Mouse (Mus musculus): ENCODE data around the gene Agap1. TPM values are rescaled to one million over a fixed set of nuclear protein-coding genes. Genes with fewer than 3 reads are reported as not detected.

Agap1 gene
- polyA plus RNA-seq, 1 experiment from 2014 or later, result 4.2 TPM

GRCm38 (mm10) chr1:89739067-89739774, 284.6 kb downstream of the Agap1 start:
- Histone ChIP-seq H3K4me2 (replicated peaks; ENCODE audit: low read depth) (no peak overlapping the region), H3K4me3 (ENCODE audit: low read depth, low read length) (no peak overlapping the region), H3K9ac (ENCODE audit: low read length) (no peak overlapping the region), H3K4me1 (replicated peaks; ENCODE audit: control insufficient read depth, insufficient read depth) (no peaks in the 10 kb centered on the region), H3K27ac (replicated peaks) (no peak overlapping the region), H3K9me3 (ENCODE audit: control insufficient read depth, low read length) (no peaks in the 10 kb centered on the region), H3K36me3 (ENCODE audit: control insufficient read depth, insufficient read depth, low read length) (no peaks in the 10 kb centered on the region; the same call in 1 of the 2 replicates), H3K27me3 (ENCODE audit: control insufficient read depth, insufficient read depth, low read length) (no peaks in the 10 kb centered on the region)
- WGBS, result 80% methylated on average over 17 of the region's 17 CpGs
- ATAC-seq (ENCODE audit: low FRiP score, low TSS enrichment) (no peak), DNase-seq (ENCODE audit: low spot score) (no peak)
- TF ChIP-seq EP300 (optimal IDR thresholded peaks at IDR 0.05) (no peak), CTCF (IDR thresholded peaks at IDR 0.05; ENCODE audit: low read depth) (no peak)

- DNase-seq (ENCODE audit: low spot score) (no peak), ATAC-seq (ENCODE audit: low FRiP score, low TSS enrichment) (no peak)
- H3K36me3 ChIP-seq (ENCODE audit: control insufficient read depth, insufficient read depth, low read length), result no peaks in the 10 kb centered on the region; the same call in 1 of the 2 replicates
- WGBS, result 45% methylated on average over 3 of the region's 3 CpGs
- H3K9me3 ChIP-seq (ENCODE audit: control insufficient read depth, low read length), result no peaks in the 10 kb centered on the region
- H3K4me2 ChIP-seq (replicated peaks; ENCODE audit: low read depth), result no peak overlapping the region
- no peak overlapping the region for H3K27ac ChIP-seq (replicated peaks)
- H3K27me3 ChIP-seq (ENCODE audit: control insufficient read depth, insufficient read depth, low read length), result no peaks in the 10 kb centered on the region
- H3K4me1 ChIP-seq (replicated peaks; ENCODE audit: control insufficient read depth, insufficient read depth), result no peaks in the 10 kb centered on the region
- H3K9ac ChIP-seq (ENCODE audit: low read length), result no peak overlapping the region
- H3K4me3 ChIP-seq (ENCODE audit: low read depth, low read length), result no peak overlapping the region
- TF ChIP-seq EP300 (optimal IDR thresholded peaks at IDR 0.05), result no peak
- TF ChIP-seq CTCF (IDR thresholded peaks at IDR 0.05; ENCODE audit: low read depth), result no peak
Observed at GRCm38 (mm10) chr1:89739775-89740099, 285.1 kb downstream of the Agap1 start.

GRCm38 (mm10) chr1:89742359-89742758, 287.8 kb downstream of the Agap1 start:
- no peaks in the 10 kb centered on the region for H3K27me3 ChIP-seq (ENCODE audit: control insufficient read depth, insufficient read depth, low read length)
- DNase-seq (ENCODE audit: low spot score) (no peak), ATAC-seq (ENCODE audit: low FRiP score, low TSS enrichment) (no peak)
- H3K36me3 ChIP-seq (ENCODE audit: control insufficient read depth, insufficient read depth, low read length), result no peaks in the 10 kb centered on the region; the same call in 1 of the 2 replicates
- H3K27ac ChIP-seq (replicated peaks), result no peak overlapping the region
- WGBS, result 71% methylated on average over 3 of the region's 3 CpGs
- no peak overlapping the region for H3K4me2 ChIP-seq (replicated peaks; ENCODE audit: low read depth)
- no peak overlapping the region for H3K9ac ChIP-seq (ENCODE audit: low read length)
- no peak overlapping the region for H3K4me3 ChIP-seq (ENCODE audit: low read depth, low read length)
- no peaks in the 10 kb centered on the region for H3K4me1 ChIP-seq (replicated peaks; ENCODE audit: control insufficient read depth, insufficient read depth)
- no peaks in the 10 kb centered on the region for H3K9me3 ChIP-seq (ENCODE audit: control insufficient read depth, low read length)
- TF ChIP-seq CTCF (IDR thresholded peaks at IDR 0.05; ENCODE audit: low read depth) (no peak), EP300 (optimal IDR thresholded peaks at IDR 0.05) (no peak)

GRCm38 (mm10) chr1:89746171-89746570, 291.6 kb downstream of the Agap1 start:
- Histone ChIP-seq H3K4me1 (replicated peaks; ENCODE audit: control insufficient read depth, insufficient read depth) (no peaks in the 10 kb centered on the region), H3K36me3 (ENCODE audit: control insufficient read depth, insufficient read depth, low read length) (no peaks in the 10 kb centered on the region; the same call in 1 of the 2 replicates), H3K27ac (replicated peaks) (no peak overlapping the region), H3K4me2 (replicated peaks; ENCODE audit: low read depth) (no peak overlapping the region), H3K9me3 (ENCODE audit: control insufficient read depth, low read length) (no peaks in the 10 kb centered on the region), H3K4me3 (ENCODE audit: low read depth, low read length) (no peak overlapping the region), H3K9ac (ENCODE audit: low read length) (no peak overlapping the region), H3K27me3 (ENCODE audit: control insufficient read depth, insufficient read depth, low read length) (no peaks in the 10 kb centered on the region)
- WGBS, result 80% methylated on average over 3 of the region's 3 CpGs
- ATAC-seq (ENCODE audit: low FRiP score, low TSS enrichment) (no peak), DNase-seq (ENCODE audit: low spot score) (no peak)
- no peak for TF ChIP-seq EP300 (optimal IDR thresholded peaks at IDR 0.05)
- TF ChIP-seq CTCF (IDR thresholded peaks at IDR 0.05; ENCODE audit: low read depth), result no peak

- no peaks in the 10 kb centered on the region for H3K9me3 ChIP-seq (ENCODE audit: control insufficient read depth, low read length)
- DNase-seq (ENCODE audit: low spot score) (no peak), ATAC-seq (ENCODE audit: low FRiP score, low TSS enrichment) (no peak)
- H3K27ac ChIP-seq (replicated peaks), result no peak overlapping the region
- H3K27me3 ChIP-seq (ENCODE audit: control insufficient read depth, insufficient read depth, low read length), result no peaks in the 10 kb centered on the region
- no peak overlapping the region for H3K4me3 ChIP-seq (ENCODE audit: low read depth, low read length)
- TF ChIP-seq CTCF (IDR thresholded peaks at IDR 0.05; ENCODE audit: low read depth) (no peak), EP300 (optimal IDR thresholded peaks at IDR 0.05) (no peak)
- H3K9ac ChIP-seq (ENCODE audit: low read length), result no peak overlapping the region
- no peaks in the 10 kb centered on the region for H3K4me1 ChIP-seq (replicated peaks; ENCODE audit: control insufficient read depth, insufficient read depth)
- H3K36me3 ChIP-seq (ENCODE audit: control insufficient read depth, insufficient read depth, low read length), result no peaks in the 10 kb centered on the region
- H3K4me2 ChIP-seq (replicated peaks; ENCODE audit: low read depth), result no peak overlapping the region
Observed at GRCm38 (mm10) chr1:89749666-89750065, 295.1 kb downstream of the Agap1 start.

- Histone ChIP-seq H3K9ac (ENCODE audit: low read length) (no peak overlapping the region), H3K4me3 (ENCODE audit: low read depth, low read length) (no peak overlapping the region), H3K27ac (replicated peaks) (no peak overlapping the region), H3K4me2 (replicated peaks; ENCODE audit: low read depth) (no peak overlapping the region), H3K36me3 (ENCODE audit: control insufficient read depth, insufficient read depth, low read length) (no peaks in the 10 kb centered on the region), H3K27me3 (ENCODE audit: control insufficient read depth, insufficient read depth, low read length) (no peaks in the 10 kb centered on the region), H3K9me3 (ENCODE audit: control insufficient read depth, low read length) (no peaks in the 10 kb centered on the region), H3K4me1 (replicated peaks; ENCODE audit: control insufficient read depth, insufficient read depth) (no peaks in the 10 kb centered on the region)
- ATAC-seq (ENCODE audit: low FRiP score, low TSS enrichment), result no peak
- no peak for TF ChIP-seq CTCF (IDR thresholded peaks at IDR 0.05; ENCODE audit: low read depth)
- no peak for TF ChIP-seq EP300 (optimal IDR thresholded peaks at IDR 0.05)
- 30% methylated on average over 9 of the region's 9 CpGs for WGBS
- DNase-seq (ENCODE audit: low spot score), result no peak
Observed at GRCm38 (mm10) chr1:89750495-89750894, 295.9 kb downstream of the Agap1 start.

Measured in stomach, postnatal 0 days (tissue).